ENCODE assay signal across 13 mouse cellular contexts in the genomic region with DNA sequence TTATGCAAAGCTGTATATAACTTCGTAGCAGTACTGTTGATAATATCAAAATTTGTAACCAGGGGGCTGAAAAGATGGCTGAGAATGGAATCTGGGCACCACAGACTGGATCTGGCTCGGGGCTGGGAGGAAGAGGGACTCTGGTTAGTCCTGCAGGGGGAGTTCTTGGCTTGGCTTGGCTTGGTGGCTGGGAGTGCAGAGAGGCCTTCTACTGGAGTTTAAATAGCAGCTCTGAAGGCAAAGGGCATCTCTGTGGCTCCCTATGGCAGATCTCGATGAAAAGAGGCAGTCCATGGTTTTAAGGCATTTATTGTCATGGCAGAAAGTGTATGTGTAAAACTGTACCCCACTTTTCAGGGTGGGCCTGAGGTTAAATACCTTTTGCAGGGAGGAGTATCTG. TPM values are rescaled to one million over a fixed set of nuclear protein-coding genes. Genes with fewer than 3 reads are reported as not detected.
DNase-seq lines count a peak whose midpoint lies in the region; ATAC-seq and TF ChIP-seq lines count a peak whose summit lies in the region.
"Had no signal": no experiment of that assay in that cellular context is flagged by ENCODE, and none has a peak within 500 bp of the region (broad histone marks: within the 10 kb centered on the region; RNA-seq: fewer than 3 reads in every experiment).

No protein-coding gene starts in this region.

- ATAC-seq in kidney, postnatal 0 days (replicated peaks; ENCODE audit: low FRiP score, low read depth): no peak
- ATAC-seq: hindbrain, embryonic 16.5 days had no signal

- H3K9me3 ChIP-seq in kidney, postnatal 0 days (replicated peaks; ENCODE audit: low read length): no peaks in the 10 kb centered on the region
- H3K9me3 ChIP-seq in hindbrain, embryonic 10.5 days: peaks cover 22% of the 10 kb centered on the region

- no peak overlapping the region for H3K9ac ChIP-seq in kidney, postnatal 0 days (ENCODE audit: low read depth, low read length)

- 58% methylated on average over 3 of the region's 3 CpGs for whole genome bisulfite sequencing in kidney, postnatal 0 days
- 66% methylated on average over 3 of the region's 3 CpGs for WGBS in hindbrain, embryonic 10.5 days

- H3K27me3 ChIP-seq in kidney, postnatal 0 days (ENCODE audit: insufficient read depth, low read length): no peaks in the 10 kb centered on the region
- H3K27me3 ChIP-seq in hindbrain, embryonic 10.5 days (ENCODE audit: insufficient read depth, poor library complexity, severe bottlenecking): no peaks in the 10 kb centered on the region

- no peak overlapping the region for H3K27ac ChIP-seq in kidney, postnatal 0 days
- no peak overlapping the region for H3K27ac ChIP-seq in hindbrain, embryonic 10.5 days
- H3K27ac ChIP-seq: macrophage had no signal

- DNase-seq in adrenal gland, adult 2 months: peak; percentile 30
- DNase-seq in adrenal gland, postnatal 4 days (ENCODE audit: low spot score in 2 of 2): no peak
- DNase-seq in kidney, postnatal 0 days (ENCODE audit: low spot score): peak; percentile 8
- DNase-seq in kidney, adult 9 months: no peak
- peak; percentile 22 for DNase-seq in 3T3-L1 (ENCODE audit: low read depth, low spot score)
- peak; percentile 31 for DNase-seq in adrenal gland, postnatal 25 days
- DNase-seq in c-Kit-positive CD71-positive TER-119-positive erythroid progenitor cells, embryonic 14.5 days (ENCODE audit: low spot score): no peak
- no peak for DNase-seq in hindbrain, embryonic 10.5 days (ENCODE audit: low spot score)

- peak; percentile 46 for TF ChIP-seq CTCF in kidney, postnatal 0 days (IDR thresholded peaks at IDR 0.05; ENCODE audit: low read depth)

- no peaks in the 10 kb centered on the region for H3K36me3 ChIP-seq in kidney, postnatal 0 days (ENCODE audit: insufficient read depth, low read length)
- no peaks in the 10 kb centered on the region for H3K36me3 ChIP-seq in hindbrain, embryonic 10.5 days

- no peak overlapping the region for H3K4me3 ChIP-seq in kidney, postnatal 0 days (replicated peaks; ENCODE audit: low read depth, low read length)
- no peak overlapping the region for H3K4me3 ChIP-seq in hindbrain, embryonic 10.5 days

- H3K4me2 ChIP-seq in kidney, postnatal 0 days (ENCODE audit: low read length): no peak overlapping the region

- H3K4me1 ChIP-seq in kidney, postnatal 0 days (replicated peaks; ENCODE audit: insufficient read depth, low read length): peaks cover 3% of the 10 kb centered on the region; the same call in 1 of the 2 replicates
- peaks cover 13% of the 10 kb centered on the region for H3K4me1 ChIP-seq in hindbrain, embryonic 10.5 days (replicated peaks)

RNA-seq across cellular contexts. Expression of gene Bex6, which starts 25.3 kb away (rescaled TPM):
- total RNA-seq in adrenal gland, adult 2 months (2021): not detected
- not detected in 2 replicates for polyA plus RNA-seq in adrenal gland, adult 2 months (2012; rRNA removed)
- total RNA-seq in adrenal gland, postnatal 4 days (2021): not detected
- polyA plus RNA-seq in kidney, postnatal 0 days (2015; fragmentation: Nextera tagmentation; extraction: Ambion mirVana): not detected in 2 replicates
- not detected in 2 replicates for total RNA-seq in adrenal gland, postnatal 25 days (2021)
- not detected in 2 replicates for polyA plus RNA-seq in hindbrain, embryonic 10.5 days (2016; fragmentation: Nextera tagmentation; extraction: Ambion mirVana)
- total RNA-seq: gastrocnemius, postnatal 4 days; left cerebral cortex, postnatal 25 days had no signal
- polyA plus RNA-seq: hindbrain, embryonic 16.5 days; large intestine, adult 2 months had no signal

RNA-seq across cellular contexts. Expression of gene Nrros, which starts 39.5 kb away (rescaled TPM):
- 1 to 10 TPM; 4.1 to 6.3 TPM for total RNA-seq in adrenal gland, adult 2 months (2021)
- 13.4 and 14.1 TPM in 2 replicates for polyA plus RNA-seq in adrenal gland, adult 2 months (2012; rRNA removed)
- 10 to 100 TPM; 12.3 to 13.7 TPM for total RNA-seq in adrenal gland, postnatal 4 days (2021)
- polyA plus RNA-seq in kidney, postnatal 0 days (2015; fragmentation: Nextera tagmentation; extraction: Ambion mirVana): 13.9 and 15.3 TPM in 2 replicates
- total RNA-seq in adrenal gland, postnatal 25 days (2021): 6.1 and 8.9 TPM in 2 replicates
- 7.8 and 11.1 TPM in 2 replicates for polyA plus RNA-seq in hindbrain, embryonic 10.5 days (2016; fragmentation: Nextera tagmentation; extraction: Ambion mirVana)

RNA-seq across cellular contexts. Expression of gene Fbxo45, which starts 42.1 kb away (rescaled TPM):
- 10 to 100 TPM; 12.8 to 16.8 TPM for total RNA-seq in adrenal gland, adult 2 months (2021)
- 3.3 and 3.9 TPM in 2 replicates for polyA plus RNA-seq in adrenal gland, adult 2 months (2012; rRNA removed)
- 10 to 100 TPM; 26.9 to 27.3 TPM for total RNA-seq in adrenal gland, postnatal 4 days (2021)
- polyA plus RNA-seq in kidney, postnatal 0 days (2015; fragmentation: Nextera tagmentation; extraction: Ambion mirVana): 7.1 and 8.1 TPM in 2 replicates
- 19.6 and 22.8 TPM in 2 replicates for total RNA-seq in adrenal gland, postnatal 25 days (2021)
- 9.0 and 10.6 TPM in 2 replicates for polyA plus RNA-seq in hindbrain, embryonic 10.5 days (2016; fragmentation: Nextera tagmentation; extraction: Ambion mirVana)

RNA-seq across cellular contexts. Expression of gene Wdr53, which starts 42.1 kb away (rescaled TPM):
- 10 to 100 TPM; 10.2 to 16.1 TPM for total RNA-seq in adrenal gland, adult 2 months (2021)
- polyA plus RNA-seq in adrenal gland, adult 2 months (2012; rRNA removed): 0.62 and 1.6 TPM in 2 replicates
- total RNA-seq in adrenal gland, postnatal 4 days (2021): 10 to 100 TPM; 16.5 to 17.9 TPM
- polyA plus RNA-seq in kidney, postnatal 0 days (2015; fragmentation: Nextera tagmentation; extraction: Ambion mirVana): 18.6 and 20.2 TPM in 2 replicates
- total RNA-seq in adrenal gland, postnatal 25 days (2021): 15.1 and 16.3 TPM in 2 replicates
- 17.4 and 19.0 TPM in 2 replicates for polyA plus RNA-seq in hindbrain, embryonic 10.5 days (2016; fragmentation: Nextera tagmentation; extraction: Ambion mirVana)

Comparison
In these comparisons a context has a peak if more than half of its experiments do, and no peak if none do; other contexts are left out.
1. DNase-seq: peak in adrenal gland, adult 2 months (single experiment), kidney, postnatal 0 days (single experiment), 3T3-L1 (single experiment) and adrenal gland, postnatal 25 days (single experiment); none in adrenal gland, postnatal 4 days (0 of 2), kidney, adult 9 months (single experiment), c-Kit-positive CD71-positive TER-119-positive erythroid progenitor cells, embryonic 14.5 days (single experiment) and hindbrain, embryonic 10.5 days (single experiment).